Mouse (Mus musculus) adrenal gland, postnatal 0 days (tissue): ENCODE data around the gene Krtap13-1. TPM values are rescaled to one million over a fixed set of nuclear protein-coding genes. Genes with fewer than 3 reads are reported as not detected.

Experiments
- polyA plus RNA-seq: library from polyadenylated mRNA; unstranded; fragments of >200 nt; fragmentation: Nextera tagmentation; extraction: Ambion mirVana; gene quantifications from 2 replicates; pipeline ENCODE4 v1.2.1, GENCODE M21; 2015

The Krtap13-1 gene
- polyA plus RNA-seq: not detected in 2 replicates

GRCm38 (mm10) chr16:88728812-88729275 lies at the start of gene Krtap13-1:
Krtap13-1 (plus strand) TSS chr16:88728862.

GRCm38 (mm10) chr16:88707496-88708012 lies 21.1 kb upstream of the Krtap13-1 start, which contains the start of gene 2310061N02Rik:
2310061N02Rik (minus strand) TSS chr16:88707962.

DNA sequence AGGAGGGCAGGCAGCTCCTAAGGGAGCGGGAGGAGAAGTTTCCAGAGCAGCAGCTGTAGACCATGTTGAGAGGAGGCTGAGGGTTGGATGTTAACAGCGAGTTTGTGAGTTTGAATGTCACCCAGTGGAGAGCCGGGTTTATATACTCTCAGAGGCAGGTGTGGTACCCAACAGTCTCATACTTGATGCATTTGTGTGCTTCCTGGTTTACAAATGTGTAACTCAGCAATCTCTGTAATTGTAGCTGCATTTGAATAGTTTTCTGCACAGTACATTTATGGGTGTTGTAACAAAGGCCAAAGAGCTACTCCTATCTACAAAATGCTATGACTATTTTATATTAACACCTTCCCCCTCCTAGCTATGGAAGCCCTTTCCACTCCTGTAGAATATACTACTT lies 22.9 kb downstream of the Krtap13-1 start, which contains the start of gene Krtap13:
TSS of gene Krtap13 (minus strand) at position 101 of the 400 bp plus-strand sequence.

DNA sequence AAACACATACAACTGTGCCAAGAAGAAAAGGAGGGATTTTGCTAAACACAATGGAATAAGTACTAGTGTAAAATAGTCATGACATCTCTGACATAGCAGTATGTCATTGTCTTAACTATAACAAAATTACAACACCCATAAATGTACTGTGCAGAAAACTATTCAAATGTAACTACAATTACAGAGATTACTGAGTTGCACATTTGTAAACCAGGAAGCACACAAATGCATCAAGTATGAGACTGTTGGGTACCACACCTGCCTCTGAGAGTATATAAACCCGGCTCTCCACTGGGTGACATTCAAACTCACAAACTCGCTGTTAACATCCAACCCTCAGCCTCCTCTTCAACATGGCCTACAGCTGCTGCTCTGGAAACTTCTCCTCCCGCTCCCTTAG lies 29.9 kb downstream of the Krtap13-1 start, which contains the start of gene 2310034C09Rik:
TSS of gene 2310034C09Rik (plus strand) at position 301 of the 400 bp plus-strand sequence.

DNA sequence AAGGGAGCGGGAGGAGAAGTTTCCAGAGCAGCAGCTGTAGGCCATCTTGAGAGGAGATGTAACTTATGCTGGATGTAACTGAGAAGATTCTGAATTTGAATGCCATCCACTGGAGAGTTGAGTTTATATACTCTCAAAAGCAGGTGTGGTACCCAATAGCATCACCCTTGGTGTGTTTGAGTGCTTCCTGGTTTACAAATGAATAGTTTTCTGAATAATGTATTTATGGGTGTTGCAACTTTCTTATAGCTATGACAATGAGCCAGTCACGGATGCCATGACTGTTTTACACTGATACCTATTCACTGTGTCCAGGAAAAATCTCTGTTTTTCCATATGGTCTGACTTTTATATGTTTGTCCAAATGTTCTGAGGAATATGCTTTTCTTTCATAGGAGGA lies 45.4 kb downstream of the Krtap13-1 start, which contains the start of gene 2310057N15Rik:
TSS of gene 2310057N15Rik (minus strand) at position 101 of the 400 bp plus-strand sequence.

DNA sequence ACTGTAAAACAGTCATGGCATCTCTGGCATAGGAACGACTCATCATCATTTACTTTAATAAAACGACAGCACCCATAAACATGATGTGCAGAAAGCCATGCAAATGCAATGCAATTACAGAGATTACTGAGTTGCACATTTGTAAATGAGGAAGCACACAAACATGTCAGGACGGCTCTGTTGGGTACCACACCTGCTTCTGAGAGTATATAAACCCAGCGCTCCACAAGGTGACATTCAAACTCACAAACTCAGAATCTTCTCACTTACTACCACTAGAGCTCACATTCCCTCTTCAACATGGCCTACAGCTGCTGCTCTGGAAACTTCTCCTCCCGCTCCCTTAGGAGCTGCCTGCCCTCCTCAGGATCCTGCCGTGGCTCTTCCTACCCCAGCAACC lies 48.9 kb downstream of the Krtap13-1 start, which contains the start of gene Gm5965:
TSS of gene Gm5965 (plus strand) at position 301 of the 400 bp plus-strand sequence.

Other genes with a start within 250 kb of the Krtap13-1 start
- gene Cldn17, start 221.9 kb upstream of the Krtap13-1 start, polyA plus RNA-seq: not detected in 2 replicates
- gene Cldn8, start 165.7 kb upstream of the Krtap13-1 start, polyA plus RNA-seq: 0.43 and 4.4 TPM in 2 replicates
- not detected in 2 replicates for gene Krtap24-1, start 116.6 kb upstream of the Krtap13-1 start, polyA plus RNA-seq
- not detected in 2 replicates for gene 2310079G19Rik, start 101.2 kb upstream of the Krtap13-1 start, polyA plus RNA-seq
- not detected in 2 replicates for gene Krtap26-1, start 81.1 kb upstream of the Krtap13-1 start, polyA plus RNA-seq
- gene Krtap27-1, start 57.2 kb upstream of the Krtap13-1 start, polyA plus RNA-seq: not detected in 2 replicates
- not detected in 2 replicates for gene 2310061N02Rik, start 20.9 kb upstream of the Krtap13-1 start, polyA plus RNA-seq
- not detected in 2 replicates for gene Krtap13, start 22.8 kb downstream of the Krtap13-1 start, polyA plus RNA-seq
- gene 2310034C09Rik, start 30.0 kb downstream of the Krtap13-1 start, polyA plus RNA-seq: not detected in 2 replicates
- gene 2310057N15Rik, start 45.3 kb downstream of the Krtap13-1 start, polyA plus RNA-seq: not detected in 2 replicates
- not detected in 2 replicates for gene Gm5965, start 49.0 kb downstream of the Krtap13-1 start, polyA plus RNA-seq
- gene Gm20741, start 83.4 kb downstream of the Krtap13-1 start, polyA plus RNA-seq: not detected in 2 replicates
- gene Krtap15, start 91.4 kb downstream of the Krtap13-1 start, polyA plus RNA-seq: not detected in 2 replicates
- not detected in 2 replicates for gene Krtap14, start 97.3 kb downstream of the Krtap13-1 start, polyA plus RNA-seq
- not detected in 2 replicates for gene Krtap19-1, start 140.5 kb downstream of the Krtap13-1 start, polyA plus RNA-seq
- not detected in 2 replicates for gene Krtap19-2, start 145.4 kb downstream of the Krtap13-1 start, polyA plus RNA-seq
- gene Krtap19-3, start 149.2 kb downstream of the Krtap13-1 start, polyA plus RNA-seq: not detected in 2 replicates
- gene Krtap19-4, start 156.2 kb downstream of the Krtap13-1 start, polyA plus RNA-seq: not detected in 2 replicates
- not detected in 2 replicates for gene Krtap19-5, start 167.6 kb downstream of the Krtap13-1 start, polyA plus RNA-seq
- gene Krtap19-9b, start 203.4 kb downstream of the Krtap13-1 start, polyA plus RNA-seq: not detected in 2 replicates
- gene Krtap16-3, start 234.0 kb downstream of the Krtap13-1 start, polyA plus RNA-seq: not detected in 2 replicates